Mouse (Mus musculus): ENCODE measurements around the gene Dcaf8.
"Not testable (repeated sequence)": the region's sequence is repeated elsewhere in the genome, so short reads cannot be mapped to it uniquely, and the experiment has no call there.

Gene Dcaf8

DNA sequence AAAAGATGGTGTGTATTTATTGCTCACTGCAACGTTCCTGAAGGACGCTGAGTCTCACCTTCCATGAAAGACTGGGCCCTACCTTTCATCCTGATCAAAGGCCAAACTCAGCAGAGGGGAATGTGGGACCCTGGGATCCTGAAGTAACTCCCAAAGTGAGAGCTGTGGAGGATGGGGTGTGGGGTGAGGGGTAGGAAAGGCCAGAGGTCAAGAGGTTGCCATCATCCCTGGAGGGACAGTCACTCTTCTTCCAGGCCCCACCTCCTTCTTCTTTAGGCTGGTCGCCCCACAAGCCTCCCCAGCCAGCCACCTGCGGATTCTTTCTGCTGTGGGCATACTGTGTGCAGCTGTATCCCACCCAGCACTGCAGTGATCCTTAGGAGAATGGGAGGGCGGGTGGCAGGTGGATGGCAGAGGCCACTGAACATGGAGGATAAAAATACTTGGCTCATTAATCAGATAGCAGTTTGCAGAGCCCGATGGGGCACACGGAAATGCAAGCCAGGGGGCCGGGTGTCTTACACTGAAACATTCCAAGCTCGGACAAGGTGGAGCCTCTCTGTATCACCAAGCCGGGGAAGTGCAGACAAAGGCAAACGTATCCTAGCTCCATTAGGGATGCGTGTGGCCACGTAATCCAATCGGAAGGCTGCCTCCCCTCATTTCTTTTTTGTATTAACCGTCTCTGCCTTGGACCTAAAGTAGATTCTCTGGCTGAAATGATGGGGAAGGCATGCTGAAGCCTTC is 70.5 kb downstream of the Dcaf8 start:
- DNase-seq (ENCODE audit: low read depth): no peak

DNA sequence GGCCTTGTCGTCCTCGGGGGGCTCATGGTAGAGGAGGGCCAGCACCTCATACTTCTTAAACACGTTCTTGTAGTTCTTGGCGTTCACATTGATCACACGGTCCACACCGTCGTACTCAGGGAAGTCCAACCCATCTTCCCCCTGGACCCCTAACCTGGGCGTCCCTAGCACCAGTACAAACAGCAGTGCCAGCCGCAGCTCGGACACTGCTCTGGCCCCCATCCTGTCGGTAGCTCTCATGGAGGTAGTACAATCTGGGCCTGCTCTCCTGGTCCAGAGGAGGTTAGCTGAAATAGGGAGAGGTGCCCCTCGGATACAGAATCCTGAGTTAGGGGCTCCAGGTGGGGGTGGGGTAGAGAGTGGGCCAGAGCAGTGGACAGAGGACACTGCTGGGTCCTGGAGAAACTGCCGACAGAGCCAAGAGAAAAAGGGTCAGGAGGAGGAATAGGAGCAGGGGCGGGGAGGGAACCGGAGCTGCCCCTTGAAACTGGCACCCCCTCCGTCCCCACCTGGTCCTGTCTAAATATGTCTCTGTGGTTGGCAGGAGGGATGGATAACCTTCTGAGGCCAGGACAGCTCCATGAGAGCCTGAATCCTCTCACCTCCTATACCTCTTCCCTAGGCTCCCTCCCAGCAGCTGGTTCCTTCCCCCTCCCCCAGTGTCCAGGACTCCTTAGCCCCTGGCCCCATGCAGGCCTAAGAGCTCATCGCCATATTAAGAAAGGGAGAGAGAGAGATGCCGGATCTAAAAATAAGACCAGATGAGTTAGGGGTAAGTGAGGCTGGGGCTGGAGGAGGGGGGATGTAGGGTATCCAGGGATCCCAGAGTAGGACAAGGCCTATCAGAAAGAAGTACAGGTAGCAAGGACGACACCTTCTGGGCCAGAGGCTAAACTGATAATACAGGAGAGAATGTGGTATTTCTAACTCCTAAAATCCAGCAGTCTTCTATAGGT is 71.8 kb downstream of the Dcaf8 start, which contains the start of gene Casq1:
Gene Casq1 (minus strand): TSS at position 418 of the 956 bp plus-strand sequence.
- no peak for DNase-seq (ENCODE audit: low read depth)

DNA sequence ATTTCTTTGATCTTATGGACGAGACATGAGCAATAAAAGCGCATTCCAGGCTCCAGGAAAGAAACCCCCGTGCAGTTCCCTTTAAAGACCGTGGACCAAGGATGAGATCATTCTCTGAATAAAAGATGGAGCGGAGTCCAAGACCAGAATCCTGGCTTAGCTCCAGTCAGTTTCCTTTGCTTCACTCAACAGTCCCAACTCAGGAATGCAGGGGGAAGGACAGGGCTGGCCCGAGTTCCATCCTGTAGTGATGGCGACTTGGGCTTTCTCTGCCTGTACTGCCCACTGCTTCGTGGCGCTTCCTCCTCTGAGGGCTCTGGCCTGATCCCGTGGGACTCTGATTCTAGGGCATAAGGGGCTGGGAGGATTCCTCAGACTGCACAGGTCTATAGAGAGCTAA is 72.5 kb downstream of the Dcaf8 start:
- DNase-seq (ENCODE audit: low read depth): no peak

DNA sequence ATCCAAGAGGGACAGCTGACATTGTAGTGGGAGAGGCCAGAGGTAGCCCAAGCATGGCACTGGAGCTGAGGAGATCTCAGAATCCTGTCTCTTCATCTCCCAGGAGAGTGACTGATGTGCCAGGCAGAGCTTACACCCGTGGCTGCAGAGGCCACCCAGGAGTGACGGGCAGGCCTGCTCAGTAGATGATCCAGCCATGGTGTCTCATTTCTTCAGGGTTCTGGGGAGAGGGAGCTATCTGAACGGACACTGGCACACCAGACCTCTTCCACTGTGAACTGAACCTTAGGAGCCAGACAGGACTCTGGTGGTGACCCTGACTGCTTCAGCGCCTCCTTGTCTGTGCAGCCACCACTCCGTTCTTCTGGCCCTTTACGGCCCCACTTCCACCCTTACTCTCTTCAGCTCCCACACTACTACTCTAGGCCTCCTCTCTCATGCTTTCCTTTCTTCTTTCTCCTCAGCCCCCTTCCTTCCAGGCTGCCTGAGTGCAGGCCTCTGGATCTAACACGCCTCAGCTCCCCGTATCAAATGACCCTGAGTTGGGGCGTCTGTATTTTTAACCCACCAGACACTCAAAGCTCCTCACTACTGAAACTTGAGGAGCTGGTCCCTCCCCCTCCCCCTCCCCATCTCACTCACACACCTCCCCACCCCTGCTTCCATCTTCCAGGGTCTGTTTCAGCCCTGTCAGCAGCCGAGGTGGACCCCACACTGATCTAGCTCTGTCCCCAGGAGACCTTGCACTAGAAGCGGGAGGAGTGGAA is 73.6 kb downstream of the Dcaf8 start:
- DNase-seq (ENCODE audit: low read depth): no peak

DNA sequence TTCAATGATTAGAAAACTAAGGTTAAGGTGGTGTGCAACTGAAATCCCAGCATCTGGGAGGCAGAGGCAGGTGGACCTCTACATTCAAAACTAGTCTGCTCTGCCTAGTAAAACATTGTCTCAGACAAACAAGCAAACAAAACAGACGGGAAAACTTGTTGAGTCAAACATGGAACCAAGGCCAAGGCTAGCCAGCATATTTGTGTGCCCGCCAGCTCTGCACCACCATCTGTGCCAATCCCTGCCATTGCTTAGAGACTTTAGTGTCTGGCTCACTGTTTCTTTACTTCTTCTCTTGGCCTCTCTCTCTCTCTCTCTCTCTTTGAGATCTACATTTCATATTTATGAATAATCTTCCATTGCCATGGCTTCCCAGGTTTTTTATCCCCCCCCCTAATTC is 80.3 kb downstream of the Dcaf8 start:
- DNase-seq (ENCODE audit: low read depth): no peak

DNA sequence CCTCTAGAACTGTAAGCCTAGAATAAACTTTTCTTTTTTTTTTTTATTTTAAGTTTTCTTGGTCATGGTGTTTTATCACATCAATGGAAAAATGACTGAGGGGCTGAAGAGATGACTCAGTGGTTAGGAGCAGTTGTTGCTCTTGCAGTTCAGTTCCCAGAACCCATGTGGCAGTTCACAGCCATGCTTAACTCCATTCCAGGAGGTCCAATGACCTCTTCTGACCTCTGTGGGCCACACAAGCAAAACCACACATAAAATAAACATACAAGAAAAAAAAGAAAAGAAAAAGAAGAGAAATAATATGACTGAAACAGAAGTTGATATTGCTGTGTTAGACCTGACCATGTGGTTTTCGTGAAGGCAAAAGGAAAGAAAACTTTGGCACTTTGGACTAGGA is 81.3 kb downstream of the Dcaf8 start:
- no peak for DNase-seq (ENCODE audit: low read depth)

DNA sequence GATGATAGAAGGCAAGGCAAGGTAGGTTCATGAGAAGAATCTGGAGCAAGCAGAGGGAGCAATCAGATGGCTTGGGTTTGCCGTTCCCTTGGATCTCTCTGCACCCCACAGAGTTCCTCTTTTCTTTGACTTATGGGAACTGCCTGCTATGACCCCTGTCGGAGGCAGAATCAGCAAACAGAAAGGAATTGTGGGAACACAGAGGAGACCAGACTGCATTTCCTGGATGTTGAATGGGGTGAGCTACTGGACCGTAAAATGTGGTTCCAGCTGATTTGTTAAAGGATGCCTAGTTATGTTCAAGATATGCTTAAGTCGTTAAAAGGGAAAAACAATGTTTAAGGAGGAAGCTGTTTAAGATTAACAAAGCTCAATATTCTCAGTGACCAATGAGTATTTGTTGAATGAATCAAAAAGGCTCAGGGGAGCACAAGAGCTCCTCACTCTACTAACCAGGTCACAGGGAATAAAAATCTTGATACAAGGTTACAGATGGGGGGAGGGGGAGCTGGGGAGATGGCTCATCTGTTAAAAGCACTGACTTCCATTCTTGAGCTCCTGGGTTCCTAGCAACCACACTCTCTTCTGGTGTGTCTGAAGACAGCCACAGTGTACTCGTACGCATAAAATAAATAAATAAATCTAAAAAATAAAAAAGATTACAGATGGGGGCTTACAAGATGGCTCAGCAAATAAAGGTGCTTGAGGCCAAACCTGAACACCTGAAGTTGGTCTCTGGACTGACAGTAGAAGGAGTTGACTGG is 93.2 kb downstream of the Dcaf8 start:
- no peak for DNase-seq (ENCODE audit: low read depth)

DNA sequence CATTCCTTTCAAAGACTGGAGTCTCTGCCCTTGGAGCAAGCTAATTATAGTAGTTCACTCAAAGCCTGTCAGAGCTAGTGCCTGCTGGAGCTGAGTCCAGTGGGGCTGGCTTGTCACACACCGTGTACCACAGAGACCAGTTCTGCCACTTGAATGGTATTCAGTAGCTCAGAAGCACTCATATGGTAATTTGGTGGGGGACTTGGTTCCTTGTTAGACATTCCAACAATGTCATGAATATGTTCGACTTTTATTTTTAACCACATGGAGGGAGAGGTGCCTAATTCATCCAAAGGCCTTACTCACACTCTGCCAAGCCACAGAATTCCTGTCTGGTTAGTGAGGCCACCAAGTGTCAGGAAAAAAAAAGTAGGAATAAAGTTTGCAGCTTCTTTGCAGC is 94.5 kb downstream of the Dcaf8 start:
- DNase-seq (ENCODE audit: low read depth): no peak

DNA sequence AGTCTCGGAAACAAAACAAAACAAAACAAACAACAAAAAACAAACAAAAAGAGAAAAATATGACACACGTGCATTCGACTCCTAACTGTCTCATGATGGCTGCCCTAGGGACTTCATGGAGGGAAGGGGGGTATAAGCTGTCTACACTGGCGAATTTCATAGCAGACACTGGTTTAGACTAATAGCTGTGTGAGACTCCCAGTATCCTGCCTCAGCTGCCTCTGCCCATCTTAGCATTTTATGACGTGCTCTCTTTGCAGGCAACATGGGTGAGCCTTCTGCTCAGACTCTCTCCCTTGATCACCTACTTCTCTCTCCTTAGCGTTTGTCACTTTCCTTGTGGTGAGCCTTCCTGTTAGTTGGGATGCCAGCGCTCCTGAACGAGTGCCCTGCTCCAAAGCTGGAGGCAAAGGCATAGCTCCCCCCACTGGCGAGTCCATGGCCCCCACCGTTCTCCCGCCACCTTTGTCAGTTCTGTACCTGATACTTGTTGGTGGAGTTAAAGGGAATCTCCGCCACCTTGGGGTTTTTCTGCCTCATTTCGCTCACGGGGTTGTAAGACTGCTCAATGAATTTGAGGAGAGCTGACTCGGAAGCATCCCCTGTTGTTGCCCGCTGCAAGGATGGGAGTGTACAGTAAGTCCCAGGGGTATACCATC is 95.8 kb downstream of the Dcaf8 start:
- DNase-seq (ENCODE audit: low read depth): no peak

DNA sequence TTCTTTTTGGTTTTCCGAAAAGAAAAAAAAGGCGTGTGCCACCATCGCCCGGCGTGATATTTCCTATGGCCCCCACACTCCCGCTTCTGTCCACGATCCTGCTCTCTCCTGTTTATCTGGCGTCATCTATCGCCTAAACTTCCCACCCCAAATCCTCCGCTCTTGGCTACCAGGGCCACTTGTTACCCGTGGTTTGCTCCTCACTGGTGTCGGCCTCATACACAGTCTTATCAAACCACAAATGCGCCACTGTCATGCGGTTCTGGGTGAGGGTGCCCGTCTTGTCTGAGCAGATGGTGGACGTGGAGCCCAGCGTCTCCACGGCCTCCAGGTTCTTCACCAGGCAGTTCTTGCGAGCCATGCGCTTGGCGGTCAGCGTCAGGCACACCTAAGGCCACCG is 96.8 kb downstream of the Dcaf8 start:
- not testable (repeated sequence) for DNase-seq (ENCODE audit: low read depth)
